Mouse (Mus musculus): ENCODE results near the gene Crip3. TPM values are rescaled to one million over a fixed set of nuclear protein-coding genes. Genes with fewer than 3 reads are reported as not detected.

The Crip3 gene
- polyA plus RNA-seq, 1 experiment = not detected

DNA sequence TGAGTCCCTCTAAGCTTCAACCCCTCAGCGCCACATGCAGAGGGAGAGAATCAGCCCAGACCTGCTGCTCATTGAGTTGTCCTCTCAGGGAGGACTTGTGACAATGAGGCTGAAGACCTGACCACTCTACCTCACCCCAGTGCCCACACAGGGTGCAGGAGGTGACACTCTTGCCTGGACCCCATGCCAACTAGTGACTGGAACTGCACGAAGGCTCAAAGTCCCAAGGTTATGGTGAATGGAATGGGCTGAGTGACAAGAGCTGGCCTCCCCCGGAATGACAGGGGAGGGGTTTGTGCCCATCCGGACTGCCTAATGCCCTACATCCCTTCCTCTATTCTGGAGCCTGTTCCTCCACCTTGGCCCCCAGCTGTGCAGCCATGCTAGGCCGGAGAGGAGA lies 24.0 kb downstream of the Crip3 start:
- Histone ChIP-seq H3K4me3 (ENCODE audit: insufficient read depth, poor library complexity, severe bottlenecking) (no peak overlapping the region), H3K79me2 (ENCODE audit: control insufficient read depth, insufficient read depth) (no peaks in the 10 kb centered on the region), H3K36me3 (ENCODE audit: control insufficient read depth, insufficient read depth) (no peaks in the 10 kb centered on the region), H3K27me3 (ENCODE audit: control insufficient read depth, insufficient read depth, insufficient read length) (peaks cover 76% of the 10 kb centered on the region), H3ac (ENCODE audit: control insufficient read depth, insufficient read length, low read depth) (no peak overlapping the region), H3K79me3 (ENCODE audit: low read depth) (no peaks in the 10 kb centered on the region)
- TF ChIP-seq FOSL1 (IDR thresholded peaks at IDR 0.05; ENCODE audit: insufficient read depth, low read length, poor library complexity, severe bottlenecking) (no peak), MYOD1 (IDR thresholded peaks at IDR 0.05; ENCODE audit: control insufficient read depth, insufficient read length, low read depth) (no peak), MAX (IDR thresholded peaks at IDR 0.05) (no peak), USF1 (IDR thresholded peaks at IDR 0.05; ENCODE audit: low read depth) (no peak), MYOG (IDR thresholded peaks at IDR 0.05; ENCODE audit: control insufficient read depth, extremely low read depth, insufficient read length) (no peak), CTCF (IDR thresholded peaks at IDR 0.05; ENCODE audit: control insufficient read depth, insufficient read depth, insufficient read length) (no peak), CEBPB (IDR thresholded peaks at IDR 0.05; ENCODE audit: low read depth) (no peak)

DNA sequence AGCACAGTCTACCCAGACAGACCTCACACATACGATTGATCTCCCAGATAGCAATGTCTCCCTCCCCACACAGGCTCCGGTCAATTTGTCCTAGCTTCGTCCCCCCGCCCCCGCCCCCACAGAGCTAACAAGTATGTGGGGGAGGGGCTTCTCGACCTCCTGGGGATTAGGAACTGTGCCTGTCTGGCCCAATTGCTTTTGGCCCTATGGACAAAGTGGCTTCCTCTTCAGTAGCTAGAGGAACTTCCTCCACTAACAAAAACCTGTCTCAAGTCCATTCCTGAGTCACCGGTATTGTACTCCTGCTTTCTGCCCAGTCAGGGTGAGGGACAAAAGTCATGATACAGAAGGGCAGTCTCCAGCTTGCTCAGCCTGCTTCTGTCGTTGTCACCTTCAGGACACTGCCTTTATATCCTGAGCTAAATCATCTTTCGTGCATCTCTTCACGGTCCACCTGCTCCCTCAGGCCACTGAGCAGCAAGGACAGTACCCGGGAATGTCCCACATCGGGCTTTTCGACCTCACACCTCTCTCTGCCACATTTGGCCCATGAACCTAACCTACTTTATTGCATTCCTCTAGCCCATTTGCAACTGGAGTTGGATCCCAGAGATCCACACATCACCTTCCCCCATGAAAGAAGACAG lies 24.7 kb downstream of the Crip3 start:
- Histone ChIP-seq H3K4me3 (ENCODE audit: insufficient read depth, poor library complexity, severe bottlenecking) (no peak overlapping the region), H3K79me3 (ENCODE audit: low read depth) (no peaks in the 10 kb centered on the region), H3K36me3 (ENCODE audit: control insufficient read depth, insufficient read depth) (no peaks in the 10 kb centered on the region), H3K27me3 (ENCODE audit: control insufficient read depth, insufficient read depth, insufficient read length) (peaks cover 76% of the 10 kb centered on the region), H3ac (ENCODE audit: control insufficient read depth, insufficient read length, low read depth) (no peak overlapping the region), H3K79me2 (ENCODE audit: control insufficient read depth, insufficient read depth) (no peaks in the 10 kb centered on the region)
- no peak for TF ChIP-seq MYOD1 (IDR thresholded peaks at IDR 0.05; ENCODE audit: control insufficient read depth, insufficient read length, low read depth)
- no peak for TF ChIP-seq CEBPB (IDR thresholded peaks at IDR 0.05; ENCODE audit: low read depth)
- no peak for TF ChIP-seq MYOG (IDR thresholded peaks at IDR 0.05; ENCODE audit: control insufficient read depth, extremely low read depth, insufficient read length)
- no peak for TF ChIP-seq USF1 (IDR thresholded peaks at IDR 0.05; ENCODE audit: low read depth)
- no peak for TF ChIP-seq CTCF (IDR thresholded peaks at IDR 0.05; ENCODE audit: control insufficient read depth, insufficient read depth, insufficient read length)

DNA sequence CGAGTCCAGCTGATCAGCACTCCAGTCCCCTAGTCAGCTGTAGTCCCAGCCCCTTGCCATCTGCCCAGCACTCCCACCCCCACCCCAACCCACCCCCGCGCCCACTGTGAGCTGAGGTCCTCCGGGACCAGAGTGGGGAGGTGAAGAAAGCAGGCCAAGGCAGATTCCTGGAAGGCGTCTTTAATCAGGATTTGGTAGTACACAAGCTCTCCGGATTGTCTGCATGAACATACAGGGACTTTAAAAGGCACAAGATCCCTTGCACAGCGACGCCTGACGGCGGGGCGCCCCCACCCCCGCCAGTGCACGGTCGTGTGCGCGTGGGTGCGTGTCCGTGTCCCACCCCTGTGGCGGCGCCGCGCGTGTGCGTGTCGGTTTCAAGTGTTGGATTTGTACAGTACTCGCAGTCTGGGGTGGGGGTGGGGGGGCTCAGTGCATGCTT lies 25.3 kb downstream of the Crip3 start:
- Histone ChIP-seq H3K27me3 (ENCODE audit: control insufficient read depth, insufficient read depth, insufficient read length) (peaks cover 74% of the 10 kb centered on the region), H3K79me3 (ENCODE audit: low read depth) (no peaks in the 10 kb centered on the region), H3K4me3 (ENCODE audit: insufficient read depth, poor library complexity, severe bottlenecking) (no peak overlapping the region)

DNA sequence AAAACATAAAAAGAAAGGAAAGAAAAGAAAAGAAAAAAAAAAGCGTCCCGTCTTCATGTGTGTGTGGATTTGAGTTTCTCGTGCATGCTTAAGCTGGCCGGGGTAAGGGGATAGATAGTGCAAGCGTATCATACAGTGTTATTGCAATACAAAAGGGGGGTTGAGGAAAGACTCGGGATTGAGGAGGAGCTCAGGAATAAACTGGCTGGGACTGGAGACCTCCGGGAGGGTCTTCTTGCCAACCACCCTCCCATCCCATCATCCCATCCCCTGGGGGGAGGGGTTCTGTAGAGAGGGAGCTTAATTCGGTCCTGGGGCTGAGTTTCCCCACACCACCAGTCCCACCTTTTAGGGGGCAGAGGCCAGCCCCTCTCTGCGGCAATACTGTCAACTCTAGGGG lies 25.8 kb downstream of the Crip3 start:
- no peaks in the 10 kb centered on the region for H3K79me3 ChIP-seq (ENCODE audit: low read depth)
- H3K79me2 ChIP-seq (ENCODE audit: control insufficient read depth, insufficient read depth) = no peaks in the 10 kb centered on the region
- no peak overlapping the region for H3K4me3 ChIP-seq (ENCODE audit: insufficient read depth, poor library complexity, severe bottlenecking)
- TF ChIP-seq FOSL1 (IDR thresholded peaks at IDR 0.05; ENCODE audit: insufficient read depth, low read length, poor library complexity, severe bottlenecking) = no peak
- peaks cover 79% of the 10 kb centered on the region for H3K27me3 ChIP-seq (ENCODE audit: control insufficient read depth, insufficient read depth, insufficient read length)
- no peaks in the 10 kb centered on the region for H3K36me3 ChIP-seq (ENCODE audit: control insufficient read depth, insufficient read depth)
- no peak overlapping the region for H3ac ChIP-seq (ENCODE audit: control insufficient read depth, insufficient read length, low read depth)

More for the DNA sequence above, 25.3 kb downstream of the Crip3 start:
- Histone ChIP-seq H3ac (ENCODE audit: control insufficient read depth, insufficient read length, low read depth) (no peak overlapping the region), H3K36me3 (ENCODE audit: control insufficient read depth, insufficient read depth) (no peaks in the 10 kb centered on the region), H3K79me2 (ENCODE audit: control insufficient read depth, insufficient read depth) (no peaks in the 10 kb centered on the region)
- no peak for TF ChIP-seq MYOG (IDR thresholded peaks at IDR 0.05; ENCODE audit: control insufficient read depth, extremely low read depth, insufficient read length)
- no peak for TF ChIP-seq CTCF (IDR thresholded peaks at IDR 0.05; ENCODE audit: control insufficient read depth, insufficient read depth, insufficient read length)
- TF ChIP-seq MYOD1 (IDR thresholded peaks at IDR 0.05; ENCODE audit: control insufficient read depth, insufficient read length, low read depth) = no peak
- TF ChIP-seq USF1 (IDR thresholded peaks at IDR 0.05; ENCODE audit: low read depth) = no peak
- TF ChIP-seq FOSL1 (IDR thresholded peaks at IDR 0.05; ENCODE audit: insufficient read depth, low read length, poor library complexity, severe bottlenecking) = no peak
- TF ChIP-seq CEBPB (IDR thresholded peaks at IDR 0.05; ENCODE audit: low read depth) = no peak
- no peak for TF ChIP-seq MAX (IDR thresholded peaks at IDR 0.05)

DNA sequence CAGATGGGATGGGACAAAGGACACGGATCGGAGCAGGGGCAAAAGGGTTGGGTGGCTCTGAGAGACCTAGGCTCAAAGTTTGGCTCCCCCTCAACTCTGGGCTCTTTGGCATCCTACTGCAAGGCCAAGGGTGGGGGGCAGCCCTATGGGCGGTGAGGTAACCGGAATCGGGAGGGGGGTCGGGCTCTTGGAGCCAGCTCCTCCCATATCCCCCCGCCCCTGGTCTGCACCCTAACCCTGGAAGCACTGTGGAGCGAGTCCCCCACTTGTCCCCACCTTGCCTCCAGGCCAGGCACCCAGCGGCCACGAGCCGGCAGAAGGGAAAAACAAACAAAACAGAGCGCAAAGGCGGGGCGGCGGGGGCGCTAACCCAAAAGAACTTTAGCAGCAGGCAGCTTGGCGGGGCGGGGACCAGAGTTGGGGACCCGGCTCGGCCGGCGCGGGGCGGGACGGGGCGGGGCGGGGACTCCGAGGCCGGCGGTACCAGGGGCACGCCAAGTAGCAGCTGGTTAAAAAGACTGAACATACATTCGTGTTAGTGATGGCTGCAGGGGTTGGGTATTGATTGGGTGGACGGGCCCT lies 26.5 kb downstream of the Crip3 start:
- Histone ChIP-seq H3K79me2 (ENCODE audit: control insufficient read depth, insufficient read depth) (no peaks in the 10 kb centered on the region), H3ac (ENCODE audit: control insufficient read depth, insufficient read length, low read depth) (no peak overlapping the region), H3K4me3 (ENCODE audit: insufficient read depth, poor library complexity, severe bottlenecking) (no peak overlapping the region), H3K36me3 (ENCODE audit: control insufficient read depth, insufficient read depth) (no peaks in the 10 kb centered on the region), H3K27me3 (ENCODE audit: control insufficient read depth, insufficient read depth, insufficient read length) (peaks cover 85% of the 10 kb centered on the region), H3K79me3 (ENCODE audit: low read depth) (no peaks in the 10 kb centered on the region)
- TF ChIP-seq MAX (IDR thresholded peaks at IDR 0.05) (no peak), MYOG (IDR thresholded peaks at IDR 0.05; ENCODE audit: control insufficient read depth, extremely low read depth, insufficient read length) (no peak), FOSL1 (IDR thresholded peaks at IDR 0.05; ENCODE audit: insufficient read depth, low read length, poor library complexity, severe bottlenecking) (no peak), MYOD1 (IDR thresholded peaks at IDR 0.05; ENCODE audit: control insufficient read depth, insufficient read length, low read depth) (no peak), CEBPB (IDR thresholded peaks at IDR 0.05; ENCODE audit: low read depth) (no peak), CTCF (IDR thresholded peaks at IDR 0.05; ENCODE audit: control insufficient read depth, insufficient read depth, insufficient read length) (no peak)

DNA sequence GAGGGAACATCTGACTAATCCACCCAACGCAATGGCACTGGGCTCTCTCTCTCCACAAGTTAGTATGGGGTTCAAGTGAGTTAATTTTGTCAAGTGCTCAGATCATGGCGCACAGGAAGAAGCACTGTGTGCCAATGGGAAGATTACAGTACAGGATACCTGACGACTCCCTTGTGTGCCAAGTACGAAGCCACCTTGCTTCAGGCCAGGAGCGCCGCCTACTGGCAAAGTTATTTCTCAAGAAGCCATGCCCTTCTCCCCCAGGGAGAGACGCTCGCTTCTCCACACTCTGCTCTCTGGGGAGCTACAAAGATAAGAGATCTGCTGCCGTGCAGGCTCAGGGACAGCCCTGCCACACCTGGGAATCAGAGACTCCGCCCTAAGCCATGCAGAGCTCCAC lies 29.1 kb downstream of the Crip3 start:
- Histone ChIP-seq H3K27me3 (ENCODE audit: control insufficient read depth, insufficient read depth, insufficient read length) (peaks cover 85% of the 10 kb centered on the region), H3K4me3 (ENCODE audit: insufficient read depth, poor library complexity, severe bottlenecking) (no peak overlapping the region), H3K79me3 (ENCODE audit: low read depth) (no peaks in the 10 kb centered on the region), H3K36me3 (ENCODE audit: control insufficient read depth, insufficient read depth) (no peaks in the 10 kb centered on the region), H3K79me2 (ENCODE audit: control insufficient read depth, insufficient read depth) (no peaks in the 10 kb centered on the region), H3ac (ENCODE audit: control insufficient read depth, insufficient read length, low read depth) (no peak overlapping the region)
- TF ChIP-seq MAX (IDR thresholded peaks at IDR 0.05) (no peak), MYOG (IDR thresholded peaks at IDR 0.05; ENCODE audit: control insufficient read depth, extremely low read depth, insufficient read length) (no peak), USF1 (IDR thresholded peaks at IDR 0.05; ENCODE audit: low read depth) (no peak), CTCF (IDR thresholded peaks at IDR 0.05; ENCODE audit: control insufficient read depth, insufficient read depth, insufficient read length) (no peak), MYOD1 (IDR thresholded peaks at IDR 0.05; ENCODE audit: control insufficient read depth, insufficient read length, low read depth) (no peak), FOSL1 (IDR thresholded peaks at IDR 0.05; ENCODE audit: insufficient read depth, low read length, poor library complexity, severe bottlenecking) (no peak), CEBPB (IDR thresholded peaks at IDR 0.05; ENCODE audit: low read depth) (no peak)

Measured in C2C12 (cell line).